Mouse (Mus musculus) cerebellum, adult 18-20 months (tissue): ENCODE data around the gene Hap1.
"Not testable (repeated sequence)": the region's sequence is repeated elsewhere in the genome, so short reads cannot be mapped to it uniquely, and the experiment has no call there.

ENCODE experiments used
- DNase-seq, 2 experiments: peaks; one replicate each; pipeline ENCODE4 v3.0.0; 2021

The Hap1 gene

DNA sequence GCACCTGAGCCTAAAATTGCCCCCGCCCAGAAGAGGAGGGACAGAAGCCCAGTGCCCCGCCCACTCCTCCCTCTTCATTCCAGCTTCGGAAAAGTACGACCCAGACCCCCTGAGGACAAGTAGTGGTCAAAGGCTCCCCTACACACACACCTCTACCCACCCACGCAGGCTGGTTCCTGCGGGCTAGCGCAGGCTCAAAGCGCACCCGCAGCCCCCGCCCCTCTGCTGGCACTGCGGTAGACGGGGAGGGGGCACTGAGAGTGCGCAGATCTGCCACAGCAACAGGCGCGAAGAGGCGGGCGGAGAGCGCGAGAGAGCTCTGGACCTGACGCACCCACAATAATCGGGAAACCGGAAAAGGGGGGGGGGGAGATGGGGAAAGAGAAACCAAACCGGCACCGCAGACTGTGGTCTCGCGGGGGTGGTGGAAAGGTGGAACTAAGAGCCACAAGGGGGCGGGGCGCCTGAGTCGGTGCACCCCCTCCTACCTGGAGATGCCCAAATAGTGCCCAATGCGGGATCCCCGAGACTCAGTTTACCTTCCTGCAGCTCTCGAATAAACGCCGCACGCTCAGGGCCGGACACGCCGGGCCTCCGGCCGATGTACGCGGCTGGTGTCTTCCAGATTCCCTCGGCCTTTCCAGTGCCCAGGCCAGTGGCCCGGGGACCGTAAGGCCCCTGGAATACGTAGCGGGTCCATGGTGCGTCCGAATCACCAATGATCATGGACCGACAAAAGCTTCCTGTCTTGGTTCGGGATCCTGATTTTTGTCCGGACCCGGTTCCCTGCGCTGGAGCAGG, 577 bp downstream of the Hap1 start:
- DNase-seq, result peak; percentile 51 to 52

DNA sequence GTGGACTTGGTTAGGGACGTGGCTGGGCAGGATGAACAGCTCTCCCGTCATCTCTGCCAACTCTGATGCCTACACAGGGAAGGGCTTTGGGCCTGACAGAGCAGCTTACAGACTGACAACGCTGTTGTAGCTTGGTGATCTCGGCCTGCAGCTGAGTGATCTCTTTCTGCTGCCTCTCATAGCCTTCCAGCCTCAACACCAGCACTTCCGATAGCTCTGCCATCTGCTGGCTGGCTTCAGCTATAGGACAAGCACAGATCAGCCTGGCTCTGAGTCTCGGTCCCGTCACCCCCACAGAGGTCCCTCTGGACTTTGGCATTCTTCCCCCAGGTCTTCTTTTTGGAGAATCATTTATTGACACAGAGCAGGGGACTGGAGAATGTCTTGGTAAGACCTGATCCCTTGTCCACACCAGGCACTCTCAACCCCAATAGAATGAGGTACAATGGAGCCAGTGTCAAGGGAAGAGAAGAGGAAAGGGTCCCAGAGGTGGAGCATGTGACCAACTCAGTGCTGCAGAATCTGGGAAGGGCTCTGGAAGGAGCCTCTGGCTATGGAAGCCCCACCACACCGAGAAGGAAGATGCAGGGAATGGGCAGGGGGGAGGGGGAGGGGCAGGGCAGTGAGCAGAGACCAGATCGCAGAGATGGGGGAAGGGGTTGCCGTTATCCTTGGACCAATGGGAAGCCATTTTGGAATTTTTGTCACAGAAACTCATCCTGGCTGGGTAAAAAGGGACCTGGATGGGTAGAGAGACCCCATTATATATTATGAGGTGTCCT, 3.7 kb downstream of the Hap1 start:
- DNase-seq, result peak in 1 of 2 experiments; percentile 59

DNA sequence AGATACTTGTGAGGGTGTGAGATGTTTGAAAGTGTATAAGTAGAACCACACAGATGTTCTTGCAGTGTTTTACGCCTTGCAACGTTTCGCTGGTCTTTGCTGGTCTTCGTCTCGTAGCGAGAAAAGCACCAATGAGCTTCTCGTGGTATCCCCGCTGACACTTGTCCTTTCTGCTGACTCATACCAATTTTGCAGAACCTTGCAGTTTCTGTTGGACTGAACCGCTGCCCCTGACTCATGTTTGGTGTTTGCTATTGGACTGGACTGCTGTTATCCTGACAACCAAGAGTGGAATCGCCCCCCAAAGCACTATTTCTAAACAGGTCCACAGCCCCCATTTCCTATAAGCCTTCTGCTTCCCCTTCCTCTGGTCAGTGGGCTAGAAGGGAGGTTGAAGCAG, 11.7 kb downstream of the Hap1 start:
- no peak for DNase-seq

DNA sequence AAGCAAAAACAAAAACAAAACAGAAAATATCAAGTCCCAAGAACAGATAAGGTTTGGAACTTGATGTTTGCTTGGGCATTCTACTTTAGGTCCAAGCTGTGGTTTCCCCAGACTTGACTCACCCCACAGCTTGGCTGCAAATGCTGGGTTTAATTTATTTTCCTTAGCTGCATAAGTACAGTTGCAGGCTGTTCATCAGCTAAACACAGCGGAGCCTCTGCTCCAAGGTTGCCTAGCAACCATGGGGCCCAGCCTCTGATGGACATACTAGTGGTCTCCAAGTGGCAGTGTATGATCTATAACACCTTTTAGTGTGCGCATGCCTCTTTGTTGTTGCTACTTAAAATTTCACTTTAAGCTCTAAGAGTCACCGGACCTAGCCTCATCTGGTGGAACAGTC, 20.2 kb downstream of the Hap1 start:
- DNase-seq, result no peak

DNA sequence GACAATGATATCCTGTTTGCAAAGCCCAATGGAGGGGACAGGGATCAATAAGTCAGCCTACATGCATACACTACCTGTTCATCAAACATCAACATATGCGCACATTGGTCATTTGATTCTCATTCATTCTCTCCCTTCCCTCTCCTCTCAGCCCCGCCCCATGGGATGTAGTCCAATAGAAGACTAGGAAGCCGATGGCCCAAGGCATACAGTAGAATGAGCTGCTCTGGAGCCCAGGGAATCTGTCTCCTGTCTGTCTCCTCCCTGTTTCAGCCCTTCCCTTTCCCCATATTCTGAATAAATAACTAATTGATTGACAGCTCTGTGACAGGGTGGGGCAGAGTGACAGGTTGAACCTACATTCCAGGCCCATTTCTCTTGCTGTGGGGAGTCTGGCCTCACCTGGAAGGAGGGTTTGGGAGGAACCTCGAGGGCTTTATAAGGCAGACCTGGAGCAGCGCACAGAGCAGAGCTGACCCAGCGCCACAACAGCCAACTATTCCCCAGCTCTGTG, 21.9 kb downstream of the Hap1 start, which contains the start of gene Gast:
Gene Gast (plus strand): TSS at position 464 of the 514 bp plus-strand sequence.
- DNase-seq, result no peak

DNA sequence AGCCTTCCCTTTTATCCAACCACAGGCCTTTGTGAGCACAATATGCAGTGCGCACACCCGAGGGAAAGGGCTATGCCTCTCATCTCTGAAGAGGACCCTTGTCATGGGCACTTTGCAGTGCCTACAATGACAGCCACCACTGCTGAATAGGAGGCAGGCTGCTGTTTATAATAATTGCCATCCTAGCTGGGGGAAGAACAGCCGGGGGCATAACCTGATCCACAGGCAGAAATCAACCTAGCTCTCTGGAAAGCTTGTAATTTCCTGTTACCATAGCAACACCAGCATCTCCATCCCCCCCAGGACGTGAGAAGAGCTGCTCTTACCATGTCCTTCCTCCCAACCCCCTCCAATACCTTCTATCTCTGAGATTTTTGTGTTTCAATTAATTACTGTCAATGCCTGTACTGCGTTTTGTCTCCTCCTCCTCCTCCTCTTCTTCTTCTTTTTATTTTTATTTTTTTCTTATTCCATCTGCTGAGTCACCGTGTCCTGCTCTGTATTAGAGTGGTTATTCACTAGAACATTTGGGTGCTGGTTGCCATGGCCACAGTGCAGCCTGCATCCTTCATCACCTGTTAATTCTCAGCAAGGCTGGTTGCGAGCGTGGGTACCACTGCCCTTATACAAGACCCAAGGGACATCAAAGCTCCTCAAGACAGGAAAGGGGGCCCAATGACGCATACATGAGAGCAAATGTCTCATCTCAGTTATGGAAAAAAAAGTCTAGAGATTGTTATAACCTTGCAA, 23.0 kb downstream of the Hap1 start:
- no peak for DNase-seq

DNA sequence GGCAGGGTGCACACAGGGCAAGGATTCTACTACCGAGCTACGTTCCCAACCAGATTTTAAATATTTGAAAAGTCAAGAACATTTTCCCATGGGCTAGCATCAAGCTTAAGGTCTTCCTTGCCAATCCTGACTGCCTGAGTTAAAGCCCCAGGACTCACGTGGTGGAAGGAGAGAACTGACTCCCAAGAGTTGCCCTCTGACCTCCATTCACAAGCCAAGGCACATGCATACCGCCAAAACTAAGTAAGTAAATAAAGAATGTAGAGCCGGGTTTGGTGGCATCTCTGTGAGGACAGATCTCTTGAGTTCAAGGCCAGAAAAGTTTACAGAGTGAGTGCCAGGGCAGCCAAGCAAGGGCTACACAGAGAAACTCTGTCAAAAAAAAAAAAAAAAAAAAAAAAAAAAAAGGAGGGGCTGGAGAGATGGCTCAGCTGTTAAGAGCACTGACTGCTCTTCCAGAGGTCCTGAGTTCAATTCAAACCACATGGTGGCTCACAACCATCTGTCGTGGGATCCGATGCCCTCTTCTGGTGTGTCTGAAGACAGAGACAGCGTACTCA, 25.0 kb downstream of the Hap1 start:
- DNase-seq, result not testable (repeated sequence)

DNA sequence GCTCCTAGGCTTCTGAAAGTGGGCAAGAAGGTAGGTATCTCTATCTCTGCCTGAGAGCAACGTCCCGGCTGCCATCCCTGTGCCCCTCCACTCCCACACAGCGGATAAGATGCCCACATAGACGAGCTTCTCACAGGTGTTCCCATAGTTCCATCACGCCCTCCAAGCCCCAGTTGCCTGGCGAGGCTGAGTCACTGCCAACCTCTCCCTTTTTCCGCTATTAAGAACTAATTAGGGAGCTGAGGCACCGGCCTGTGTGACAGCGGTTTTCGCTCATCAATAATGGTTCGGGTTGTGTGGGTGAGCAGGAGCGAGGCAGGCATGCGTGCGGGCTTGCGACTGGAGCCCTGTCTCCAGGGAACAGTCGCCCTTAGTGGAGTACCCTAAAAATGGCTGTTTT, 25.7 kb downstream of the Hap1 start:
- DNase-seq, result no peak

DNA sequence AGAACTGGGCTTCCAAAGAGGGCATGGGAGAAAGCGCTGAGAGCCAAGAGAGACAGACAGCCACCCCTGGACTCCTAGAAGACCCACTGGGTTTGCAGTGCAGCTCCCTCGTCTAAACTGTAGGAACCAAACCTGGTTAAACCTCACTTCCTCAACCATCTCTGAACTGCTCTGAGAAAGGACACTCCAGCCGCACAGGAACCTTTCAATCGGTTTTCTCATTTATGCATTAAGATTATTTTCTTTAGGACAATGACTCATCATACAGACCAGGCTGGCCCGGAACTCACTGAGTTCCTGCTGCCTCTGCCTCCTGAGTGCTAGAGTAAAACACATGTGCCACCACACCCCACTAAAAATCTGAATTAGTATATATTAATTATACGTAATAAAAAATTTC, 28.2 kb downstream of the Hap1 start:
- no peak for DNase-seq

DNA sequence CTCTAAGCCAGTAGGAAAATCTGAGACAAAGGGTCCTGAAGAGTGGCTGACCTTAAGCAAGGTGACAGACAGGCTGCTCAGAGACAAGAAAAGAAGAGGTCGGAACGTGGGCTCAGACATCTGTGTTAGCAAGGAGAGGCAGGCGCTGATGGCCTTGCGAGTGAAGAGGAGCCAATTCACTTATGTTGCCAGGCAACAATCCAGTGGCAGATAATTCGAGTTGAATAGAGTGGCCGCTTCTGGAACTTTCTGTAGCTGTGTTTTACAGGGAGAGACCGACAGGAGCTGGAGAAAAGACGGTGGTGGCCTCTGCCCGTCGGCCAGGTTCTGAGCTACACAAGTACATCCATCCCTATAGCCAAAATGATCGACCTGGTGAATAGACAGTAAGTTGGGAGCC, 28.6 kb downstream of the Hap1 start:
- DNase-seq, result no peak

DNA sequence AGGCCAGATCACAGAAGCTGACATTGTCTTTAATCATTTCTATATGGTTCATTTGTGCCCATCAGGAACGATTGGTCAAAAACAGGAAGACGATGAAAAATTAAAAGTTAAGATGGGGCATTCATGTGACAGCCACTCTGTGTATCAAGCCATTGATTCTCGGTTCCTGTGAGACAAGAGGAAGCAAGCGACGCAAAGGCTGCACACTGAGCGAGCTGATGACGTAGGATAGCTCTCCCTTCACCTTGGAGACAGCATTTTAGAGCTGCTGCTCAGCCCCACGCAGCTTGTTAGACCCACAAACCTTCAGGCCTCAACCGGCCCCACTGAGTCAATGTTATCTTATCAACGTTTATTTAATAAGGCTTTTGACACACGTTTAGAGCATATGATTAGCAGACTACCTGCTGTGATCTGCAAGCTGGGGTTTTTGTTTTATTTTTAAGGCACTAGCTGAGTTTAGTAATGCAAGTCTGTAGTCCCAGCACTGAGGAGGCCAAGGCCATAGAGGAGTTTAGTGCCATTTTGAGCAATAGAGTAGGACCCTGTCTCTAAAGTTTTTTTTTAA, 30.8 kb downstream of the Hap1 start:
- no peak for DNase-seq

DNA sequence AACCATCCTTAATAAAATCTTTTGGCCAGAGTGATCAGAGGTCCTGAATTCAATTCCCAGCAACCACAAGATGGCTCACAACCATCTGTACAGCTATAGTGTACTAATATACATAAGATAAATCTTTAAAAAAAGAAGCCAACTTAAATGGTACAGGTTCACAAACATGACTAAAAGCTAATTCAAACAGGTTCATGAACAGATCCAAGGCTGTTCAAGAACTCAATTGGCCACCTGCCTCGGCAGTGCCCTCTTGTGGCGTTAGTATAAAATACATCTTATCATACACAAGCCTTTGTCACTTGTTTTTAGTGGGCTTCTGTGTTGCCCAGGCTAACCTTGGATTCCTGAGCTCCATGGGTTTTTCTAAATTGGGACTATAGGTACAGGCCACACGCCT, 32.4 kb downstream of the Hap1 start:
- peak; percentile 50 to 66 for DNase-seq

DNA sequence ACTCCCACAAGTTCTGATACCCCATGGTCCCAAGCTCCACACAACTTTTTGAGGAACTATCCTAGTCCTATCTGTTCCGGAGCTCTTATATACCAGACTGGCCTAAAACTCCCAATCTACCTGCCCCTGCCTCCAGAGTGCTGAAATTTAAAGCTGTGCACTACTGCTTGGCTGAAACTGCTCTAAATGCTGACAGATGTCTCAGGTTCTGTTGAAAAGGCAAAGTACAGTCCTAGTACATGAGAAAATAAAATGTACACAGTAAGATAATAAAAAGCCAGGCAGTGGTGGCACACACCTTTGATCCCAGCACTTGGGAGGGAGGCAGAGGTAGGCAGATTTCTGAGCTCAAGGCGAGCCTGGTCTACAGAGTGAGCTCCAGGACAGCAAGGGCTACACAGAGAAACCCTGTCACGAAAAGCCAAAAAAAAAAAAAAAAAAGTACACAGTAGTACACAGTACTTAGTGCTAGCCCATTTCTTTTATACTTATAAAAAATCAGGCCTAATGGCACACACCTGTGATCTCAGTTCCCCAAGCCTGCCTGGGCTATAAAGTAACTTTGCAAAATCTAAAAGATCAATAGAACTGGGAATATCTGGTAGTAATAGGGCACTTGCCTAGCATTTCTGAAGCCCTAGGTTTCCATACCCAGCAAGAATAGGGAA, 33.2 kb downstream of the Hap1 start:
- DNase-seq, result no peak

DNA sequence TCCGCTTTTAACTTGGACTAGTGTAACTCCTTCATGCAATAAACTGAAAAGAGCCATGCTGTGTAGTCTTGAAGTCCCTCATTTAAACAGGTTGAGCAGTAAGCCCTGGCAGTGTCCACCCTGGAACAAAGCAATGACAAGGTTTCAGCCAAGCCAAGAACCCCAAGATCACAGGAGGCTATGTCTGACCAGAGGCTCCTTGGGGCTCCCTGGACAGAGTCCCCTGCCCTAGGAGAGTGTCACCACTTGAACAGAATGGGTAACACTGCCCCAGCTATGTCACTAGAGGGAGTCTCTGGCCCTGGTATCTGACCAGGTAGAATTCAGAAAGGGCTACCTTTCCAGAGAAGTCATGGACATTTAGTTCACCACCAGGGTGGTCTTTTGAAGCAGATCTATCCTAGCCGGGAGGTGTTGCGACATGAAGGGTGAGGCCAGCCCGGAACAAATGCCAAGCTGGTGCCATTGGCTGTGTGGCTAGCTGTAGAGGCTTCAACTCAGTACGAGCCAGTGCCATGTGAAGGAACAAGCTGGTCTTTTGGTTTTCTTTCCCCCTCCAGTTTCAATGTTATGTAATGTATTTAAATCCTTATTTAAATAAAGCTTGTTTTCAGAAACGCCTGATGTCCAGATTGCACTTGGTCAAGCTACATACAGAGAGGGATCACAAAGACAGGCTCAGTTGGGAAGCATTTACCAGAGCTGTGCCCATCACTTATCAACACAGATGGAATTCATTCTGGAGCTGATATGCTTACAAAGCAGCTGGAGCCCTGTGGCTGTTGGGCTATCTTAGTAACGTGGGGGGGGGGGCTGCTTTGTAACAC, 34.2 kb downstream of the Hap1 start:
- DNase-seq, result not testable (repeated sequence)

DNA sequence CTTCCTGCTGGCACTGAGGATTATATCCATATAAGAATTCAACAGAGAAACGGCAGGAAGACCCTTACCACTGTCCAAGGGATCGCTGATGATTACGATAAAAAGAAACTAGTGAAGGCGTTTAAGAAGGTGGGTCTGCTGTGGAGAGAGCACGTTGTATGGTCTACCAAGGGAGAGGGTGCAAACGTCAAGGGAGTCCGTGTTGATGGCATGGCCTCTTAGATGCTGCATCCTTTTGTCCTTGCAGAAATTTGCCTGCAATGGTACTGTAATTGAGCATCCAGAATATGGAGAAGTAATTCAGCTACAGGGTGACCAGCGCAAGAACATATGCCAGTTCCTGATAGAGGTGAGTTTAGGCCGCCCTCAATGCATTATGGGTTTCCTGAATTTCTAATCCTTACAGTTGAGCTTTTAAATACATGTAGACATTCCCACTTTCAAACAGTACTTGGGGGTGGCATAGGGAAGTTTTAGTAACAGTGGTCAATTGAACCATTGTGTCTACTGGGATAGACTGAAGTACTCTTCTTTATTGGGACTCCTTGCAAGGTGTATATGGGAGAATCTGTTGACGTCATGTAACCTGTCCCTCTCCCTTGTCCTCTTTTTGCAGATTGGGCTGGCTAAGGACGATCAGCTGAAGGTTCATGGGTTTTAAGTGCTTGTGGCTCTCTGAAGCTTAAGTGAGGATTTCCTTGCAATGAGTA, 35.1 kb downstream of the Hap1 start:
- peak in 1 of 2 experiments; percentile 23 for DNase-seq

DNA sequence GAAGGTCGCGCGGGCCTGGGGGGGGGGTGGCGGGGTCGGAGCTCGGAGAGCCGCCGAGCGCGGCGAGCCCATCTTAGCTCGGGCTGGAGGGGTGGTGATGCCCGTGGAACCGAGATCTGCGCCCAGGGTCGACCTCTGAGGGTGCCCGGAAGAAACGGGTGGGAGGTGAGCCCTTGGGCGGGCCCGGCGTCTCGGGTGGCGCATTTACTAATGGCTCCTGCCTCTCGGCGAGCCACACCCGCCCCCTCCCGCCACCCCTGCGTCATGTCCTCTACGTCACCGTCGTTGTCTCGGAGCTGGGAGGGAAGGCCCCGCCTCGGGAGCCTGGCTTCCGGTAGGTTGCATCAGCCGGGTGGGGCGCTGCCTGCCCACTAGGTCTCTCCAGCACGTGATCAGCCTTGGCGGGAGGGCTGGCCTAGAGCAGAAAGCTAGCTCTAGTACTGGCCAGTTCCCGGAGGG, 35.7 kb downstream of the Hap1 start:
- DNase-seq, result peak; percentile 92 to 95

DNA sequence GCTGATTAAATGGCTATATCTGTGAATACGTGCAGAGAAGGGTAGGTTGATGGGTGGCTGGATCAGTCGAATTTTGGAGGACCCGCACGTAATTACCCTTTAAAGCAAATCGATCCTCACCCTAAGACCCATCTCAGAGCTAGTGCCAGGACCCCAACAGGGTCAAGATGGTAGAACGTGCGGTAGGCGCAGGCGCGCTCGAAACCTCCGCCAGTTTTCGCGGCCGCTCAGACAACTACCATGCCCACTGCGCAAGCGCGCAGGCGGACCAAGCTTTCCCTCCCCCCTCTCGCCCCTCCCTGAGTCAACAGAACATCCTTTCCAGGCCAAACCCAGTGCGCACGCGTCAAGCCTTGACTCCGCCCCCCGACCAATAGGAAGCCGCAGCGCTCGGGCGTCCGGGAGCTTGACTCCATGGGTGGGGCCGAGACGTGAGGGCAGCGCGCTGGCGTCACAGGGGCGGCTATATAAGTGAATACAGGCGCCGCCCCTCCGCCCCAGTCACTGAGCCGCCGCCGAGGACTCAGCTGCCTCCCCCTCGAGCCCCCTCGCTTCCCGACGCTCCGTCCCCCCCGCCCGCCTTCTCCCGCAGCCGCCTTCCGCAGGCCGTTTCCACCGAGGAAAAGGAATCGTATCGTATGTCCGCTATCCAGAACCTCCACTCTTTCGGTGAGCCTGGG, 36.3 kb downstream of the Hap1 start, which contains the start of gene Eif1:
Gene Eif1 (plus strand): TSS at position 394 of the 680 bp plus-strand sequence.
- peak; percentile 100 for DNase-seq

DNA sequence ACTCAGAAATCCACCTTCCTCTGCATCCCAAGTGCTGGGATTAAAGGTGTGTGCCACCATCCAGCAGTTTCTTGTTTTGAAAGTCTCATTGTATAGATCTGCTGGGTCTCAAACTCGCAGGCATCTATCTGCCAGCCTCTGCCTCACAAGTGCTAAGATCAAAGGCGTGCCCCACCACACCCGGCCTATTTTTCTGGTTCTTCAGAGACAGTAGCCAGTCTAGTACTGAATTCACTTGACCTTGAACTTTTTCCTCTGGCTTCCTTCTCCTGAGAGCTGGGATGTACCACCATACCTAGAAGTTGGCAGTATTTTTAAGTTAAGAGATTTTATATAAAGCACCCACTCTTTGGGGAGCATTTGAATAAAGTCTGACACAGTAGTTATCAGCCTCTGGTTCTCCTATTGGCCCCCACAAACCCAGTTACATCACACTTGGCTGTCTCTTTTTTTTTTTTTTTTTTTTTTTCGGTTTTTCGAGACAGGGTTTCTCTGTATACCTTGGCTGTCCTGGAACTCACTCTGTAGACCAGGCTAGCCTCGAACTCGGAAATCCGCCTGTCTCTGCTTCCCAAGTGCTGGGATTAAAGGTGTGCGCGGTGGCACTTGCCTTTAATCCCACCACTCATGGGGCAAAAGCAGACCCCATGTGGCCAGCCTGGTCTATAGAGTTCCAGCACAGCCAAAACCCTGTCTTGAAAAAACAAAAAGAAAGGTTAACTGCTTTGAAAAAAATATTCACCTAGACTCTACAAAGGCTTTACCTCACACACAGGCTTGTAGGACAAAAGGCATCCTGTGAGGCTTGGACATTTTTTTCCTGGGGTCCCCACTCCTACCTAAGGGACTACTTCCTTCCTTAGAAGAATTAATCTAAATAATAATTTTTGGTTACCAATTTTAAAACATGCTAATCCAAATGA, 37.1 kb downstream of the Hap1 start:
- peak in 1 of 2 experiments; percentile 33 for DNase-seq
